Mouse (Mus musculus) 3134 (cell line): ENCODE data around the gene Slc29a1.

Experiments used
- DNase-seq: peaks from one replicate; pipeline ENCODE4 v3.0.0-alpha.2; 2011; ENCODE audit warnings: low spot score; ENCODE audit not compliant: insufficient read length; ENCODE audit errors: extremely low read depth

Gene Slc29a1

DNA sequence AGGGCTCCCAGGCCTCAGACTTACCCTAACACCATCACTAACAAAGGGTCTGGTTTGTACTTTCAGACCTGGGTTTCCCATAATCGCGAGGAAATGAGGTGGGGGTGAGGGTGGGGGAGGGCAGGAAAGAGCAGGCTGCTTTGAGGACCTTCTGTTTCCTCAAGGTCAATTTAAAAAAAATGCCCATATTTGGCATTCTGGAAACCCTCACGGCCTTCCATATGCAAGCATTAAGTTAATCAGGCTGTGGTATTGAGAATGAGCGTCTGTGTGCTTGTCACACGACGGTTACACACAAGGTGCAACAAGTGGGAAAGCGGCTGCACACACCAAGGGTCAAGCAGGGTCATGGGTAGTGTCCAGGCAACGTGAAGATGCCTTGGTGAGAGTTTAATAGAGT is 12.6 kb upstream of the Slc29a1 start:
- no peak for DNase-seq

DNA sequence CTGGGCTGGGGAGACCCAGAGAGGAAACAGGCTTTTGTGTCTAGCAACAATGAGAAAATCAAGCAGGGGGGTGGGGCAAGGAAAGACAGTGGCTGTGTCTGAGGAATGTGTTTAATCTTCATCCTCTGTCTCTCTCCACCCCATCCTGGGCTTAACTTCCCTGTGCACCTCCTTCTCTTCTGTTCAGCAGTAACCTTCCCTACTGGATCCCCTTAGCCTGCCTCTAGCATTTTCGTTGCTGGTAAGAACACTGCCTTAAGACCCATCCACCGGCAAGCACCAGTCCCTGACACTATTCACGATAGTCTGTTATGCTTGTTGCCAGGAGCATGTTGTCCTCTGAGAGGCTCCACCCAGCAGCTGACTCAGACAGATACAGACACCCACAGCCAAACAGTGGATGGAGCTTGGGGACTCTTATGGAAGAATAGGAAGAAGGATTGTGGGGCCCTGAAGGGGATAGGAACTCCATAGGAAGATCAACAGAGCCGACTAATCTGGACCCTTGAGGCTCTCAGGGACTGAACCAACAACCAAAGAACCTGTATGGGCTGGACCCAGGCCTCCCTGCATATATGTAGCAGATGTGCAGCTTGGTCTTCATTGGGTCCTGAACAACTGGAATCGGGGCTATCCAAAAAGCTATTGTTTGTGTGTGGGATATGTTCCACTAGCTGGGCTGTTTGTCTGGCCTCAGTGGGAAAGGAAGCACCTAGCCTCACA is 10.9 kb upstream of the Slc29a1 start:
- DNase-seq, result no peak

DNA sequence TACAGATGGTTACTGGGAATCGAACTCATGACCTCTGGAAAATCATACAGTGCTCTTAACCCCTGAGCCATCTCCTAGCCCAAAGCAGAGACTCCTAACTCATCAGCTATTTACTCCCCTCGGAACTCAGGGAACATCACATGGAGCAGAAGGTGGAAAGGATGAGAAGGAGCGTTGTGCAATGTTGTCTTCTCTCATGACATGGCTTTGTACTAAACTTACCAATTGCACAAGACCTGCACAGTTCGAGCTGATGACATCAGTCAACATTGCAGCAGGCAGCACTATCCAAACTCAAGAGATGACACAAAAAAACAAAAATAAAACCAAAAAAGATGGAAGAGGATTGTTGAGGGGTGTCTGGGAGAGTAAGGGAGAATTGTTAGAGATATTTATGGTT is 9.0 kb upstream of the Slc29a1 start:
- no peak for DNase-seq

DNA sequence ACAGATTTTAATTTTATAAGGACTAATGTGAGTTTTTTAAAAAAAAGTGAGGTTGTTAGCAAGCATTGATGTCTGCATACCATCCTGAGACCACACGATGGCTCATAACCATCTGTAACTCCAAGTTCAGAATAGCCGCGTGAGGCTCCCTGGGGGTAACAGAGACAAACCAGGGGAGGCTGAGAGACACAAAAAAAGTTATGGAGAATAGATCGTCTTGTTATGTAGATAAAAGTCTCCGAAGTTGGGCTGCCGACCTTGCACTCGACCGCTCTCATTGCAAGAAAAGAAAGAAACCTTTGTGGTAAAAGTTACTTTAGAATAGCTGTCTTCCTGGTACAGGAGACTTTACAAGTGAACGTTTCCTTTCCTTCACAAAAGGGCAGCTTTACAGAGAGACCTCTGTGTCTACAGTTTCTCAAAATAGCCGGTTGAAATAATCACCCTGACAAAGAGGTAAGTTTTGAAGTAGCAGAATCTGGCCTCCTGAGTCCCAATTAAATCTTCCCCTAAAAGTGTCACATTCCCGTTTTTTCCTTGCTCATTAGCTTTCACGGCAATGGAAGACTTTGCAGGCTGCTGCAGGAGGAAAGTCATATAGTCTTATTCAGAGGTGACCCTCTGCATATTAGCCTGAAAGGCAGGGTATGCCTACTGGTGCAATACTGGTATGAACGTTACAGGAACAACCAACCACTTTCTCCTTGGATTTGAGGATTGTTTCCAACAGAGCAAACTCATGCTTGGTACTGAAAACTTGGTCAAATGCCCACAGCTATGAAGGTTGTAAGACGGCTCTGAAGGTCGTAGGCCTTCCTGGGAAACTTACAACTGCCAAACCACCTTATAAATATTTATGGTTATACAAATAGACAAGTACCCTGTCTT is 7.8 kb upstream of the Slc29a1 start:
- DNase-seq, result no peak

DNA sequence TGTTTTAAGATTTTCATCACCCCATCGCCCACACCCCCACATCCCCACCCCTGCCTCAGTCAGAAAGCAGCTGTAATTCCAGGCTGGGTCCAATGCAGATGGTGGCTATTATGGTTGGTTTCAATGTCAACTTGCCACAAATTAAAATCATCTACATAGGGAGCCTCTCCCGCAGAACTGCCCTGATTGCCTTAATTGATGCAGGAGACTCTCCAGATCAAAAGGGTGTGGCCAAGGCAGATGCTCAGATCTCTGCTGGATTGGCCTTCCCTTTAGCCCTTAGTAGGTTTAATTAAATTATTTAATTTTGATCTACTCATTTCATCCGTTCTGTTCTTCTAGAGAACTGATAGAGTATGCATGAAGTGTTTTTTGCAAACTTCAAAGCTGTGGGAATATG is 3.6 kb upstream of the Slc29a1 start:
- no peak for DNase-seq

DNA sequence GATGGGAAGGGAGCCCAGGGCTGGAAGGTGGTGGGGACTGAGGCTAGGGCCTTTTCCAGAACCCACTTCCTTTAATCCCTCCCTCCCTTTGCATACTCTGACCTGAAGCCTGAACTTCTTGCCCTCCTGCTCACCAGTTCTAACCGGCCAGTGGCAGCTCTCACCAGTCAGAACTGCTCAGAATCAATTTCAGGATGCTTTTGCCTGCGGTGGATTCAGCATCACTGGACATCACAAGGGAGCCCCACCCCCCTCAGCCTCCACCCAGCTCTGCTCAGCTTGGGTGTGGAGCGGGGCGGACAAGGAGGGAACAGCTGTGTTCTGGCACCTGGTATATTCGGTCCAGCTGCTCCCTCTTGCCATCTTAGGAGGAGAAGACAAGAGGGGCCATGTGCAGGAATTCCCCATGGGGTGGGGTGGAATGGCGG is 2.5 kb upstream of the Slc29a1 start, which contains the start of gene Mymx:
Gene Mymx, minus strand, starts transcription at position 226 of the 428 bp plus-strand sequence.
- no peak for DNase-seq

DNA sequence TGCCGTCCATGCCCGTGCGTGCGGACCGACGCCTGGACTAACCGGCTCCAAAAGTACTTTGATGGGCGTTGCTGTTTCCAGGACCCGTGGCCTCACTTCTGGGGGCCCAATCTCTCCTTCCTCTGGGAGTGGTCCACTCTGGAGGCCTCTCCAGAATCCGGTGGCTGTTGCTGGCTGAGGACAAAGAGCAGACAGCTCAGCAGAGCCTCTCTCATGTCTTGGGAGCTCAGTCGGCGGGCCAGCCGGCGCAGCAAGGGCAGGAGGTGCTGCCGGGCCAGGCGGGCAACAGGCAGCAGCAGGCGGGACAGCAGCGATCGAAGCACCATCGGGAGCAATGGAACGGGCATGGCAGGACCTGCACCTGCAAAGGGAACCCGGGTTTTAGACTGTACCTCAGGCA is 1.9 kb upstream of the Slc29a1 start:
- DNase-seq, result no peak

DNA sequence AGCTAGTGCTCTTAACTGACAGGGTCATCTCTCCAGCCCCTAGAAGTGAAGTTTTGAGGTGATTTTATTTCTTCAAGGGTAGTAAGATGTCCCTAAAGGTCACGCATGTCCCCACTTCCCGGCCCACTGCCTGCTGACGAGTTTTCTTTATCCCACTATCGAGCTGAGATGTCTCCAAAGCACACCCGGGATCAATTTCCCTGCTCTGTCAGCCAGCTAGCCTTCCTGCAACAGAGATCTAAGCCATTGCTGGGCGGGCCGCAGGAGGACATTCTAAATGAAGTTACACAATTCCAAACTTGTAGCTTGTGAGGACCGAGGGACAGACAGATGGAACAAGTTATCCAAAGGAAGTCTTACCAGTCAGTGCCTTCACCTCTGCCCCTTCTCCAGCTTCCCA is 861 bp upstream of the Slc29a1 start:
- no peak for DNase-seq

DNA sequence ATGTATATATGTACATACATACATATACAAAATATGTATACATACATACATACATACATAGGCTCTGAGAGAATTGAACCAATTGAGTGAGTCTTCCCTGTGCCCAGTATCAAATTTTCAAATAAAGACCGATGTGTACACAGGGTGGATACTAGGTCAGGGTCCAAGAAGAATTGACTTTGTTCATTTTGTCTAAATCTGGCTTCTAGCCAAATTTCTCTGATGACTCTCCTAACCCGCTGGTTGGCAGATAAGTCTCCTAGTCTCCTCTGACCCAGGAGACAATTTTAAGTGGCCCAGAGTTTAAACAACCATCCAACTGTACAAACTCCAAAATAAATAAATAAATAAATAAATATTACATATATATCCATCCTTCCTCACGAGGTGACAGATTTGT is 515 bp downstream of the Slc29a1 start:
- DNase-seq, result no peak

DNA sequence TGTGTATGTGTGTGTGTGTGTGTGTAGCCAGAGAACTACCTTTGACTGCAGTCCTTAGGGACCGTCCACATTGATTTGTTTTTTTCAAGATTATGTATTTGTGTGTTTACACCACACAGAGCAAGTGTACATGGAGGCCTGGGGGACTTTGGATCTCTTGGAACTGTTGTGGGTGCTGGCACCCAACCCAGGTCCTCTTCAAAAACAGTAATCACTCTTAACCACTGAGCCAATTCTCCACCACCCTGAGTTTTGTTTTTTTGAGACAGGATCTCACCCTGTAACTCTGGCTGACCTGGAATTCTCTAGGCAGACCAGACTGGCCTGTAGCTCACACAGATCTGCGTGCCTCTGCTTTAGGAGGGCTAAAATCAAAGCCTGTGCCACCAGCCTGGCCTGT is 1.0 kb downstream of the Slc29a1 start:
- DNase-seq, result no peak

DNA sequence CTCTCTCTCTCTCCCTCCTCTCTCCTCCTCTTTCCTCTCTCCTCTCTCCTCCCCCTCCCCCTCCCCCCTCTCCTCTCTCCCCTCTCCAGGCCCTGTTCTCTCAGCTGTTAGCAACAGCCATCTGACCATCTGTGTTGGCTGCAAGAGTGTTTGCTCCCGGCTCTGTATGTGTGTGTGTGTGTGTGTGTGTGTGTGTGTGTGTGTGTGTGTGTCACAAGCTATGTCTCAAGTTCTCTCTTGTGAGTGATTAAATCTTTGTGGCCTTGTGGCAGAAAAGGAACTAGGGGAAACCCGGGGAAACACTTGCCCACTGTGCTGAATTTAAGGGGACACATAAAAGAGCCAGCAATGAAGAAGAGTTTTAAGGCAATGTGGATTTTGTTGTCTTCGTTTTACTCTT is 1.6 kb downstream of the Slc29a1 start:
- DNase-seq, result peak; percentile 80

DNA sequence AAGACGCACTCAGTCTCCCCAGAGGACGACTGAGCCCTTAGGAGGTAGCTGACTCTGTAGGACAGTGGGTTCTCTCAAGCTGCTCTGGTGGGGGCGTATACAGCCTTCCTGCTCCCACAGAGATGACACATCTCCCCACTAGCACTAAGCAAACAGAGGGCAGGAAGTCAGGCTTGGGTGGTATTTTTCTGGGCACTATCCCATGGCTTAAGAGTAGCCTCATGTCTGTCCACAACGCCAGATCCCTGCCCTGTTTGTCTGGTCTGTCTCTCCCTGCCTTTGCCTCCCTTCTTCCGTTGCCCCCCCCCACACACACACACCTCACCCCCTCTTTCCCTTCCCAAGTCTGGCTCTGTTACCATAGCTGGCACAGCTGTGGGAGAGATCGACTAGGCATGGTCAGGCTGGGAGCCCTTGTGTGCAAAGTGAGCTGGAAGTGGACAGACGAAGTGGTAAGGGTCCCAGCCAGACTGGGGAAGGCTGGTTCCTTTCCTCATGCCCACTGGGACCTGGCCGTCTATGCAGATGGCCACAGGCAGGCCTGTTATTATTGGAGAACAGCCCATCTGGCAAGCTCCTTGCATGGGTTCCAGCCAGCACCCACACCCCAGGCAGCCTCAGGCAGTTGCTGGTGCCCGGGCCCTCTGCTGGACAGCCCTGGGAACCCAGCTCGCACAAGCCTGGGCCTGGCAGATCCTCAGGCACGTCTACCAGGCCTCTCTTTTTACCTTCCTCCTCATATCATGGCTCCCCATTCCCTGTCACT is 2.6 kb downstream of the Slc29a1 start:
- DNase-seq, result peak; percentile 93

DNA sequence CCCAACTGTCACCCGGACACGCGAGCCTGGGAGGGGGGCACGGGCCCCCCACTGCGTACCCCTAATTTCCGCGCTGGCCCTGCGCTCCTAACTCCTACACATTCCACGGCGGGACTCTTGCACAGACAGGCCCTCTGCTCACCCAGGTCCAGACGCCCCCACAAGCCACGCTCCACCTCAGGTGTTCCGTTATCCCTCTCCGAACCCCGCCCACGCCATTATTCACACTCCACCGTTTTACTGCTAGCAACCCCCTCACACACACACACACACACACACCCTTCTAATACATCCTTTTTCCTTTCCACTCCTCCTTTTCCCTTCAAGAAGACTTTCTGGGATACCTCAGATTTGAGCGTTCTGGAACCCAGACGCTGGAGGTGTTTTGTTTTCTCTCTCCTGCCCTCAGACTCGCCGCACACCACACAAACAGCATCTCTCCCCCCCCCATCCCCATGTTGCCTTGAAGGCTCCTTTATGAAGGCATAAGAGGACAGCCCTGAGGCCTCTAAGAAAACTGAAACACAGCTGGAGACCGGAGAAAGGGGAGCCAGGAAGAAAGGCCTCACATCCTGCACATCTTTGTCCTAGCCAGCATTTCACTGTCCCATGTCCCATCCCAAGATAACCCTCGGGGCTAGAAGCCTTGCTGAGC is 3.5 kb downstream of the Slc29a1 start:
- DNase-seq, result no peak

DNA sequence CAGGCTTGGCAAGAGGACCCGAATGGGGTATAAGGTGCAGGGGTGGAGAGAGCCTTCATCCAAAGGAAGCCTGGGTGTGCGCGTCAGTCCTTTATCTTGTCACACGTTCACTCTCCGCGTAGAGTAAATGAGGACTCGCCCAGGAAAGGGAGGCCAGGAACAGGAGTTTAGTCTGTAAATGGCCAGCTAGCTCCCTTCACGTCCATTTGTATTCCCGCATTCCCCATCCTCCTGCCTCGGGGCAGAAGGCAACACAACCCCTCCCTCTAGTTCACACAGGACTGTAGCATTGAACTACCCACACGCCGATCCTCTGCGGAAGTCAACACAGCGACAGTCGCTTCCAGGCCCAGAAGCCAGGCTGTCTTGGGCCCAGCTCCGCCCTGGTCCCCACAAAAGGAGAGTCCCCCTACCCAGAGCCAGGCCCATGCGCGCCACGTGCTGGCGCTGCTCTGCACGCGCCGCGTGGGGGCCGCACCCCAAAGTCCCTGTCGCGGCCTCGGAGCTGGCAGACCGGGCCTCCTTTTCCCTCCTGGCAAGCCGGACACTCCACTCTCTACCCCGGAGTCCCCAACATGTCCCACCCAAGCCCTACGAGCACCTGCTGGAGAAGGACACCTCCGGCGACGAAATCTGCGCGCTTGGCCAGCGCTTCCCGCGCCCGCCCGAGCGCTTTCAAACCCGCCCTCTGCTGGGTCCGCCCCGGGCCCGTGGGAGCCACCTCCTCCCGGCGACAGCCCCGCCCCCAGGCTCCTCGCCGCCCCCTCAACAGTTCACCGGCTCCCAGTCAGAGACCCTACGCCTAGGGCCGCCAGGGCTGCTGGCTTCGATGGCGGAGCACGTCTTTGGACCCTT is 4.3 kb downstream of the Slc29a1 start:
- peak; percentile 82 for DNase-seq

DNA sequence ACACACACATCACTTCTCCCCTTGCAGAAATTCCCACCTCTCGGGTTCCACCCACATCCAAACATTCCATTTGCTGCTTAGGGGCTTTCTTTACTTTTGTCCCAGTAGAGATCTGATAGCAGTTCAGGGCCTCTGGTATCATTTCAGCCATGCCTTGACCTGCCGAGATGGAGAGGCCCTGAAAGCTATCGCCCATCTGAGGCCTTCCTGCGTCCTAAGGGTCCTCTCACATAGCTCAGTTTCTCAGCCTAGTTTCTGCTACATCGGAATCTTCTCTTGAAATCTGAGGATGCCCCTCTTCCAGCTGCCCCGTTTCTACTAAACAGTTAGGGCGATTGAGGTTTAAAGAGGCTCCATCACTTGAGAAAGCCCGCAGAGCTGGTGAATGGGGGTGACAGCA is 5.2 kb downstream of the Slc29a1 start:
- no peak for DNase-seq

DNA sequence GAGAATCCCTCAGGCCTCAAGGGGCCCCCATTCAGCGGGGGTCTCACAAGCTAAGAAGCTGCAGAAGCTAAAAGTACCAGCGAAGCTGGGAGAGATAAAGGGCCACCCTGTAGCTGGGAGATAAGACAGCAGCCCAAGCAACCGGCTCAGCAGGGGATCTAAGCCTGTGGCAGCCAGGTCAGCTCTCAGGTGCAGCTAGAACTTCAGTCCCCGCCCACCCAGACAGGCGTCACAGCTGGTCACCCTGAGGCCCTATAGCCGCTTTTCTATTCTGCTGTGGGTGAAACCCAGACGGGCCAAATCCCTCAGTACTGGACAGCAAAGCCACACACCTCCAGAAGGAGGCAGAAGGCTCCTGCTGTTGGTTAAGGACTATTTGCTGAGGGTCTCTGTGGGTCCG is 5.9 kb downstream of the Slc29a1 start:
- no peak for DNase-seq

DNA sequence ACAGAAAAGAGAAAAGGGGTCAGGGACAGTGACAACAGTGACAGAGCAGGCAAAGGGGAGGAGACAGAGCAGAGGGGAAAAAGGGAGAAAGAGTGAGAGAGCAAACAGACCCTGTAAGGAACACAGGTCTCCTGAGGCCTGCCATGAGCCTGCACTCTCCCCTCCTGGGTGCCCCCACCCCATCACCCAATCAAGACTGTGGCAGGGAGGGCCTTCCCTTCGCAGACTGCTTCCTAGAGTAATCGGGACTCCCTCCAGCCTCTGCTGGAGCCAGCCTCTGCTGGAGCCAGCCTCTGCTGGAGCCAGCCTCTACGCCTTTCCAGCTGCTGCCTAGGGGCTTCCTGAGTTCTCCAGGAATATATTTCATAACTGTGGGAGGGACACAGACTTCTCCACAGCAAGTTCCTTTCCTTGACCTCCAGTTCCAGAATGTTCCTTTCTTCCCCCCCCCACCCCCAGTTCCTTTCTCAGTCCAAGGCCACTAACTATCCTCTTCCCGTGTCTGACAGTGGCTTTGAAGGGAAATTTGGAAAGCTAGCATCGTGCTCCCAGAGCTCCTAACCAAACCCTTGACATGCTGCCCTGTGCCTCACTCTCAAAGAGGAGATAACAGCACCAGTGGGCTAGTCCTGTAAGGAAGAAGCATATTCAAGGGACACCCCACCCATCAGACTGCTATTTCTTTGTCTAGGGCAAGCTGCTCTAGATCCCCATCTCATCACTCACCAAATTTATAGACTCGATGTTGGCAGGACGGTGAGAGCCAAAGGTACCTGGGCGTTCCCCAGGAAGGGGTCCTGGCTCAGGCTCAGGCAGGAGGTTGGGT is 6.6 kb downstream of the Slc29a1 start:
- no peak for DNase-seq

DNA sequence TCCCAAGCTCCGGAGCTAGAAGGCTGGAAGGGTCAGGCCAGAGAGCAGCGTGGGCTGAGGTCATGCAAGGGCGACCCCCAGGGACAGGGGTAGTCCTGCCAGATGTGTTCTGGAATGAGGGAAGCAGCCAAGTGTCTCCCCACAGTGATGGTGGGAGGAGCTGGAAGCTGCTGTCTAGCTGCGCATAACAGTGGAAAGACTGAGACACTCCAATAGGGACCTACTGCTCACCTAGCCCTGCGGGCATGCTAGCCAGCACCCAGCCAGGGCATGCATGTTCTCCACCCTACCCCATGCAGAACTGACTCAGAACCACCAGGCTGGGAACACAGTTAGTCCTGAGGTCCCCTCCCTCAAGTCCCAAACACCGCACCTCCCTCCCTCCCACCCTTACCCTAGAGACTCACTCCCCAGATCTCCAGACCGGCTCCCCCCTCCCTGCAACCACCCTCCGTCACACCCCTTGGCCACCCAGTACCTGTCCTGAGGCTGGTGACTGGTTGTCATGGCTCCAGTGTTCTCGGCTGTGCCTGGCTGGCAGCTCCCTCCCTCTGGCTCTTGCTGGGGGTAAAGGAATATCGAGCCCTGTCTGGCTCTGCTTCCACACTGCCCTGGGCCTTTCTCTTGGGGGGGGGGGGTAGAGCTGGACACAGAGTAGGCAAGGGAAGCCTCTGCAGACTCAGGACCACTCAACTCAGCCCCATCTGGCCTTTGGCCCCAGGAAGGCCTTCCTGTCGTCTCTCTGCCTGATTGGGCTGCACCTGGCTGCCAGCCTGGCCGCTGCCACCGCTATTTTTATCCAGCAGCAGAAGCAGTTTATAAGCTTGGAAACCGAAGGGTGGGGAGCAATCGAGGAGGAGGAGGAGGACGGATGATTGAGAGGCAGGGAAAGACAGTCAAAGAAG is 7.5 kb downstream of the Slc29a1 start:
- DNase-seq, result no peak
